Mouse (Mus musculus) intestine, embryonic 16.5 days (tissue): ENCODE data around the gene Gimap4. TPM values are rescaled to one million over a fixed set of nuclear protein-coding genes. Genes with fewer than 3 reads are reported as not detected.
"Not testable (repeated sequence)": the region's sequence is repeated elsewhere in the genome, so short reads cannot be mapped to it uniquely, and the experiment has no call there.

Experiments used
- ATAC-seq: fragments of 200-750 bp; cut with Nextera tagmentation; 2 replicates; pipeline ENCODE4 v1.8.0; 2017; ENCODE audit warnings: moderate TSS enrichment, moderate library complexity
- H3K27ac ChIP-seq: fragments of 300-500 bp; sonication (generic); 2 replicates; pipeline ENCODE4 v1.5.1; 2014; ENCODE audit warnings: mild to moderate bottlenecking, low read length
- H3K27me3 ChIP-seq: fragments of 300-500 bp; sonication (generic); replicated peaks from 2 replicates; pipeline ENCODE4 v1.6.1; 2014; ENCODE audit warnings: low read length, control low read depth, mixed read lengths; ENCODE audit not compliant: control insufficient read depth, insufficient read depth
- H3K36me3 ChIP-seq: fragments of 300-500 bp; sonication (generic); 2 replicates; pipeline ENCODE4 v1.6.1; 2014; ENCODE audit warnings: low read length, control low read depth; ENCODE audit not compliant: control insufficient read depth, insufficient read depth
- H3K4me1 ChIP-seq: fragments of 300-500 bp; sonication (generic); 2 replicates; pipeline ENCODE4 v1.6.1; 2014; ENCODE audit warnings: low read length, control low read depth, mixed read lengths; ENCODE audit not compliant: control insufficient read depth, insufficient read depth
- H3K4me2 ChIP-seq: fragments of 300-500 bp; sonication (generic); 2 replicates; pipeline ENCODE4 v1.6.1; 2014; ENCODE audit warnings: low read depth, low read length, control low read depth
- H3K4me3 ChIP-seq: fragments of 300-500 bp; sonication (generic); 2 replicates; pipeline ENCODE4 v1.5.1; 2014; ENCODE audit warnings: mild to moderate bottlenecking, low read length
- H3K9ac ChIP-seq: fragments of 300-500 bp; sonication (generic); 2 replicates; pipeline ENCODE4 v1.6.1; 2014; ENCODE audit warnings: low read depth, low read length
- H3K9me3 ChIP-seq: fragments of 300-500 bp; sonication (generic); 2 replicates; pipeline ENCODE4 v1.6.1; 2016; ENCODE audit warnings: low read length, control low read depth; ENCODE audit not compliant: control insufficient read depth
- WGBS: fragments of 180-500 bp; shearing (Covaris S2); extraction: QIAGEN DNeasy Blood & Tissue Kit; methylation state at CpG from one replicate; pipeline ENCODE4 v1.1.7; 2014; 5-methylcytosine and 5-hydroxymethylcytosine counted together
- polyA plus RNA-seq: library from polyadenylated mRNA; unstranded; fragments of >200 nt; fragmentation: Nextera tagmentation; extraction: Ambion mirVana; gene quantifications from 2 replicates; pipeline ENCODE4 v1.2.1, GENCODE M21; 2015

Gene Gimap4
- polyA plus RNA-seq, 1 experiment from 2014 or later = 23.2 TPM

DNA sequence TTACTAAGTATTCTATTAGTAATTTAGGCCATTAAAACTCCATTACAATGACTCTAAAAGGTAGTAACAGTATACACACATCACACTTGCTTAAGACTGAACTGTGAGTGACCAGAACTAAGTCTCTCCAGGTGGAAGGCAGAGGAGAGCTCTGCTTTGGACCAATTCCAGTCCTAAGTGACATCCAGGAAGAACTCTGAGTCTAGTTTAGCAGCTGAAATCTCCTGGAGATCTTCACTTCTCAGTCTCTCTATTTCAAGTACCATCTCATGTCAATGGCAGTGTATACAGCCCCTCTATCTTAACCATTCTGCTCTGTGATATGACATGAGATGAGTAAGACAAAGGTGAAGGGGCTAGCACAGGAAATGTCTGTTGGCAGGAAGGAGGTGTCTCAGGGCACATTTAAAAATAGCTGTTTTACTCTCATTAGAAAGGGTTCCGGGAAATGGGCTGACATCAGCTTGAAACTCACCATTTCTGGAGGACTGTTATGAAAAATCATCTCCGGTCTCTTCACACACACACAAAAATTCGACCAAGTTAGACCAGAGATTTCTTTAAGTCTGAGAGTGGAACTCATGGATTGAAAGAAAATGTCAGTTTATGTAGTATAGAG lies 2.8 kb upstream of the Gimap4 start:
- Histone ChIP-seq H3K9me3 (no peaks in the 10 kb centered on the region), H3K4me1 (no peaks in the 10 kb centered on the region), H3K9ac (no peak overlapping the region), H3K27ac (no peak overlapping the region), H3K4me3 (no peak overlapping the region), H3K36me3 (no peaks in the 10 kb centered on the region), H3K27me3 (no peaks in the 10 kb centered on the region), H3K4me2 (no peak overlapping the region)
- 65% methylated on average over 3 of the region's 3 CpGs for WGBS
- no peak for ATAC-seq

DNA sequence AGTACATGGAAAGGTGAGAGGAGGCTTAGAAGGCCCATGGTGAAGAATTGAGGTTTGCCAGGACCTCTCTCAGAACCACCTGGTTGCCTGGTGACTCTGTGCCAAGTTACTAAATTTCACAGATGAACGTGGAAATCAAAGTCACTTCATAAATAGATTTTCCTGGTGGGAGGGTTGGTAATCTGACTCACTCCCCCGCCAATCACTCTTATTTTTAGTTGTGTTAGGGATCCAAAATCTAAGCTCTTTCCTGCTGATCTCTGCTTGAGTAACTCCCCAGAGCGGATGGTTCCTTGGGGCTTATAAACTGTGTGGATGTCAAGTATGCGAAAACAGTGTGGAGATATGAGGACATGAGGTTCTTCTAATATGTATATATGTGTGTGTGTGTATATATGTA lies 2.1 kb upstream of the Gimap4 start:
- Histone ChIP-seq H3K4me3 (no peak overlapping the region), H3K9ac (no peak overlapping the region), H3K4me2 (no peak overlapping the region), H3K27me3 (no peaks in the 10 kb centered on the region), H3K27ac (no peak overlapping the region), H3K4me1 (no peaks in the 10 kb centered on the region), H3K9me3 (no peaks in the 10 kb centered on the region), H3K36me3 (no peaks in the 10 kb centered on the region)
- ATAC-seq = no peak
- WGBS = 77% methylated on average over 4 of the region's 4 CpGs

GRCm38 (mm10) chr6:48683263-48683821 lies 1.0 kb upstream of the Gimap4 start:
- not testable (repeated sequence) for H3K9me3 ChIP-seq, H3K36me3 ChIP-seq, H3K4me1 ChIP-seq, ATAC-seq, H3K27ac ChIP-seq, H3K27me3 ChIP-seq, H3K4me3 ChIP-seq, H3K4me2 ChIP-seq, H3K9ac ChIP-seq
- 94% methylated on average over 3 of the region's 4 CpGs for WGBS

DNA sequence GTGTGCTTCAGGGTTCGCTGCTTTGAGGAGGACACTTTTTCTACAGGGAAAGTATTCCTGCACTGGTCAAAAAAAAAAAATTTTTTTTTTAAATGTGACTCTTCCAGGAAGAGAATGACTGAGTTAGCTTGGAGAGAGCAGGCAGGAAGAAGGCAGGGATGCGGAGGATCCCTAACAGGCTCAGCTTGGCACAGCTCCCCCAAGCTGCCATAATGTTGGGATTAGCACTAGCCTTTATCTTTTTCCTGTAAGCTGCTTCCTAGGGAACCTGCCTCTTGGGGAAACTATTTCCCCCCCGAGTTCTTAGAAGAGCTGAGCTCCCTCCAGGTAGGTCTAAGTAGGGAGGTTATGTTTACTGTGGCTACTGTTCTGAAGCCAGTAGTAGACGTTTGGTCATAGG lies 457 bp downstream of the Gimap4 start:
- Histone ChIP-seq H3K27ac (peak overlapping the region; percentile 16; the same call in 1 of the 2 replicates), H3K36me3 (no peaks in the 10 kb centered on the region), H3K4me2 (no peak overlapping the region), H3K4me1 (no peaks in the 10 kb centered on the region), H3K4me3 (no peak overlapping the region), H3K9me3 (no peaks in the 10 kb centered on the region), H3K9ac (no peak overlapping the region), H3K27me3 (no peaks in the 10 kb centered on the region)
- ATAC-seq = no peak
- WGBS = 58% methylated on average over 4 of the region's 4 CpGs

- Histone ChIP-seq H3K4me3 (no peak overlapping the region; the same call in 1 of the 2 replicates), H3K27ac (peak overlapping the region; percentile 18; the same call in 1 of the 2 replicates), H3K4me2 (no peak overlapping the region), H3K36me3 (no peaks in the 10 kb centered on the region), H3K9me3 (no peaks in the 10 kb centered on the region), H3K9ac (no peak overlapping the region), H3K4me1 (no peaks in the 10 kb centered on the region), H3K27me3 (no peaks in the 10 kb centered on the region)
- 89% methylated on average over 2 of the region's 2 CpGs for WGBS
- ATAC-seq = no peak
These were observed 902 bp downstream of the Gimap4 start for GRCm38 (mm10) chr6:48685251-48685650.

GRCm38 (mm10) chr6:48685694-48686665 lies 1.6 kb downstream of the Gimap4 start:
- Histone ChIP-seq H3K4me2 (no peak overlapping the region), H3K9ac (no peak overlapping the region), H3K9me3 (no peaks in the 10 kb centered on the region), H3K27ac (0 out of 2 replicates have a peak overlapping the region, but pooled peaks have one; percentile 18), H3K4me1 (no peaks in the 10 kb centered on the region), H3K4me3 (no peak overlapping the region; the same call in 1 of the 2 replicates), H3K36me3 (no peaks in the 10 kb centered on the region), H3K27me3 (no peaks in the 10 kb centered on the region)
- WGBS = 84% methylated on average over 7 of the region's 7 CpGs
- ATAC-seq = no peak

DNA sequence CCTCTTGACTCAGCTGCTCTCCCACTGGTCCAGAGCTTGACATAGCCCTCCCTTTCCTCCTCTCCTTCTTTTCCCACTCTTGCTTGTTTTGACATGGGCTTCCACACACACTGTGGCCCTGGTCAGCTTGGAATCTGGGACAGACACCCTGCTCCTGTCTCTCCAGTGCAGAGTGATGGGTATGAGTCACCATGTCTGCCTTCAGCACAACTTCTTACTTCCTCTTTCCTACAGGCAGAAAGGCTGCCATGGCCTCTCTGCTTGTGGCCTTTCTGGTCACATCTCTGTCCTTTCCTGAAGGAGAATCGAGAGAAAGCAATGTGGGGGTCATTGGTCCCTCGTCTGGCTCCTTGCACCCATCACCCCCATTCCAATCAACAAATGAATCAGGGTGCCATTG lies 2.7 kb downstream of the Gimap4 start:
- Histone ChIP-seq H3K9me3 (no peaks in the 10 kb centered on the region), H3K4me2 (no peak overlapping the region), H3K4me1 (no peaks in the 10 kb centered on the region), H3K9ac (no peak overlapping the region), H3K27me3 (no peaks in the 10 kb centered on the region), H3K27ac (no peak overlapping the region), H3K36me3 (no peaks in the 10 kb centered on the region), H3K4me3 (no peak overlapping the region)
- whole genome bisulfite sequencing = 72% methylated on average over 2 of the region's 2 CpGs
- ATAC-seq = no peak

DNA sequence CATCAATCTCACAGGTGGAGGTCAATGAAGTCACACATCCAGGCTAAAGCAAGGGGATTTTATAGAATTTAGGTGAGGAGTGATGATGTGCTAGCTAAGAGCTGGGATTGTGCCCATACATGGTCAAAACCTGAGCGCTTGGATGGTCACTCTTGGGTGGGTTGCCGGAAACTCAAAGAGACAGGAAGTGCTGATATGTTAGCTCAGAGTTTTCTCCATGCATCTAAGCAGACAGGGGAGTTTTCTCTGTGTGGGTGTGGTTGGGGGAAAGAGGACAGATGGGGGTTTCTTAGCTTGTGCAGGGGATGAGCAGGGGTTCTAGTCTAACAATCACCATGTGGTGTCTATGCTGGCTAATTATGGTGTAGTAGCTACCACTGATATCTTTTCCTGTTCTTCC lies 5.0 kb downstream of the Gimap4 start:
- Histone ChIP-seq H3K27me3 (no peaks in the 10 kb centered on the region), H3K4me1 (no peaks in the 10 kb centered on the region), H3K9ac (no peak overlapping the region), H3K4me2 (no peak overlapping the region), H3K9me3 (no peaks in the 10 kb centered on the region), H3K4me3 (no peak overlapping the region), H3K36me3 (no peaks in the 10 kb centered on the region), H3K27ac (no peak overlapping the region)
- WGBS = 88% methylated on average over 2 of the region's 2 CpGs
- ATAC-seq = no peak

GRCm38 (mm10) chr6:48692962-48693361 lies 8.6 kb downstream of the Gimap4 start:
- Histone ChIP-seq H3K27me3 (no peaks in the 10 kb centered on the region), H3K4me1 (no peaks in the 10 kb centered on the region), H3K9ac (no peak overlapping the region), H3K9me3 (no peaks in the 10 kb centered on the region), H3K4me3 (no peak overlapping the region), H3K27ac (no peak overlapping the region), H3K36me3 (no peaks in the 10 kb centered on the region), H3K4me2 (no peak overlapping the region)
- 79% methylated on average over 6 of the region's 6 CpGs for WGBS
- ATAC-seq = no peak
